Mouse (Mus musculus) gastrocnemius, postnatal 36 days (tissue): ENCODE measurements around the gene Rhbdl1. TPM values are rescaled to one million over a fixed set of nuclear protein-coding genes. Genes with fewer than 3 reads are reported as not detected.
A peak's percentile ranks its signal among the peaks of the same experiment; 100 is the strongest.
"Not testable (repeated sequence)": the region's sequence is repeated elsewhere in the genome, so short reads cannot be mapped to it uniquely, and the experiment has no call there.

Source experiments
- DNase-seq, 2 experiments: peaks; one replicate each; pipeline ENCODE4 v3.0.0; 2022
- intact Hi-C: fragments of 180-260 bp; cut with DNase I; formaldehyde crosslinking; loops from one replicate; pipeline ENCODE4 v1.15.1; 2025
- total RNA-seq, 2 experiments: library from RNA; stranded (reverse); gene quantifications; 2 replicates each; pipeline ENCODE4 v1.2.3; 2021

The Rhbdl1 gene
- total RNA-seq, 2 experiments from 2014 or later = 23.2 to 27.7 TPM

DNA sequence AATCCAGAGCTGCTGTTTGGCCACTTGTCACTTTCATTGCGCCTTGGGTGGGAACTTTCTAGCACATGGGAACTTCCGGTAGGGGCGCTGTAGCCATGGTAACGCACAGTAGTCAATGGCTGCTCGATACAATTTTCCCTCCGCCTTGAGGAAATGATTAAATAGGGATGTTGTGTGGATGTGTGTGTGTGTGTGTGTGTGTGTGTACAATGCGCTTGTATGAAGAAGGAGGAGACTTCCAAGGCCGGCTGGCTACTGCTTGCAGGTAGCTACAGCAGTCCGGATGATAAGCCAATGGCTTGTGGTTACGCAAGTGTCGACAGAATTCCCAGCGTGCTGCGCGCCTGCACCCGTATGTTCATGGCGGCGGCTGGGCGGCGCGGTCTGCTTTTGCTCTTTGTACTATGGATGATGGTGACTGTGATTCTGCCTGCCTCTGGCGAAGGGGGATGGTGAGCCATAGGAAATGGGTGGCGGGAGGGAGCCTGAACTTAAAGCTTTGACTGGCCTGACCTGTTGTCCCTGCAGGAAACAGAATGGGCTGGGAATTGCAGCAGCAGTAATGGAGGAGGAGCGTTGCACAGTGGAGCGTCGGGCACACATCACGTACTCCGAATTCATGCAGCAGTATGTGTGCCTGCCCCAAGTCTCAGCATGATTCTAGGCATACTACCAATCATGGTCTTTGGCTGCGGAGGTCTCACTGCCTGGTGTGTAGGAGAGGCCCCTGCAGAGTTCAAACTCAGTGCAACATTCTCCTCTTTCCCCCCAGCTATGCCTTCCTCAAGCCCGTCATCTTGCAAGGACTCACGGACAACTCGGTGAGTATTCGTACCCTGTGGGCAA, 8.2 kb downstream of the Rhbdl1 start, which contains the start of gene Jmjd8:
Jmjd8 (plus strand) TSS at position 156 of the 846 bp plus-strand sequence.
- intact Hi-C loops = loop anchor here (10.0 kb wide), 1 partner anchor 934 kb away; the partner anchor contains the start of genes Eme2, Mrps34 and Nme3
- peak; percentile 51 to 66 for DNase-seq

DNA sequence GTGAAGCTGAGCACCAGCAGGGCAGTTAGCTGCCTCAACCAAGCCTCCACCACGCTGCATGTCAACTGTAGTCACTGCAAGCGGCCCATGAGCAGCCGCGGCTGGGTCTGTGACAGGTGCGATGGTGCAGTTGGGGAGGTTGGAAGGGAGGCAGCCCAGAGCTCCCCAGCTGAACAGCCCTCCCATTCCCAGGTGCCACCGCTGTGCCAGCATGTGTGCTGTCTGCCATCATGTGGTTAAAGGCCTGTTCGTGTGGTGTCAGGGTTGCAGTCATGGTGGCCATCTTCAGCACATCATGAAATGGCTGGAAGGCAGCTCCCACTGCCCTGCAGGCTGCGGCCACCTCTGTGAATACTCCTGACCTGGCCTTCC, 8.9 kb downstream of the Rhbdl1 start:
- no peak for DNase-seq
- intact Hi-C loops = loop anchor here (10.0 kb wide), 1 partner anchor 933 kb away; the partner anchor contains the start of genes Eme2, Mrps34 and Nme3

DNA sequence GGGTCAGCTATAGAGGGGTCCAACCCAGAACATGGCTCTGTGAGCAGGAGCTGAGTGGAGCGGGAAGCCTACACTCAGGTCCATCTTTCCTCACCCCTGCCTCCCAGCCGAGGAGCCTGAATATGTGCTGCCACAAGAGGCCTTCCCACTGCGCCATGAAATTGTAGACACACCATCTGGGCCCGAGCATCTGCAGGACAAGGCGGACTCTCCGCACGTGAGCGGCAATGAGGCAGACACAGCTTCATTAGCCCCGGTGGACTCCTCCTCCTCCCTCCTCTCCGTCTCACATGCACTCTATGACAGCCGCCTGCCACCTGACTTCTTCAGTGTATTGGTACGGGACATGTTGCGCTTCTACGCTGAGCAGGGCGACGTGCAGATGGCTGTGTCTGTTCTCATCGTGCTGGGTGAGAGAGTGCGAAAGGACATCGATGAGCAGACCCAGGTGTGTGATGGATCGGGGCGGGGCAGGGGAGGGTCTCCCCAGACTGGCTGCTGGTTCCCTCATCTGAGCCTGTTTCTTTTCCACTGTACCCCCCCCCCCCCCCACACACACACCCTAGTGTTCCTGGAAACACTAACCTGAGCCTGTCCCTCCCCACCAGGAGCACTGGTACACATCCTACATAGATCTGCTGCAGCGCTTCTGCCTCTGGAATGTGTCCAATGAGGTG, 9.4 kb downstream of the Rhbdl1 start:
- no peak for DNase-seq
- intact Hi-C loops = loop anchor here (10.0 kb wide), 1 partner anchor 933 kb away; the partner anchor contains the start of genes Eme2, Mrps34 and Nme3

DNA sequence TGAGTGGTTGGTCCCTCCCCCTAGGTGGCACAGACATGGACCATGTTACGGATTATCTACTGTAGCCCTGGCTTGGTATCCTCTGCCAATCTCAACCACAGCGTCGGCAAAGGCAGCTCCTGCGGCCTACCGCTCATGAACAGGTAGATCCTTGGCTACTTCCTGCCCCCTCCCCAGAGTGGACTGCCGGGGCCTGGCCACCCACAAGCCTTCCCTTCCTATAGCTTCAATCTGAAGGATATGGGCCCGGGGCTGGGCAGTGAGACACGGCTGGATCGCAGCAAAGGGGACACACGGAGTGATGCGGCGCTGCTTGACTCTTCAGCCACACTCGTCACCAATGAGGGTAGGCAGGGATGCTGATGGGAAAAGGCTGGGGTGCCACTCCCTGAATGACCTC, 10.1 kb downstream of the Rhbdl1 start:
- intact Hi-C loops = loop anchor here (10.0 kb wide), 1 partner anchor 932 kb away; the partner anchor contains the start of genes Eme2, Mrps34 and Nme3
- no peak for DNase-seq

DNA sequence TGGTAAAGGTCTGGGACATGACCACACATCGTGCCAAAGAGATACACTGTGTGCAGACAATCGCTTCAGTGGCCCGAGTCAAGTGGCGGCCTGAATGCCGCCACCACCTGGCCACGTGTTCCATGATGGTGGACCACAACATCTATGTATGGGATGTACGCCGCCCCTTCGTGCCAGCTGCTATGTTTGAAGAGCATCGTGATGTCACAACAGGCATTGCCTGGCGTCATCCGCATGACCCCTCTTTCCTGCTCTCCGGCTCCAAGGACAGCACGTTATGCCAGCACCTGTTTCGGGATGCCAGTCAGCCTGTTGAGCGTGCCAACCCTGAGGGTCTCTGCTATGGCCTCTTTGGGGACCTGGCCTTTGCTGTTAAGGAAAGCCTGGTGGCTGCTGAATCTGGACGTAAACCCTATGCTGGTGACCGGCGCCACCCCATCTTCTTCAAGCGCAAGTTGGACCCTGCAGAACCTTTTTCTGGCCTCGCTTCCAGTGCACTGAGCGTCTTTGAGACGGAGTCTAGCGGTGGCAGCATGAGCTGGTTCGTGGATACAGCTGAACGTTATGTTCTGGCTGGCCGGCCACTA, 11.0 kb downstream of the Rhbdl1 start:
- no peak for DNase-seq
- intact Hi-C loops = loop anchor here (10.0 kb wide), 1 partner anchor 931 kb away; the partner anchor contains the start of genes Eme2, Mrps34 and Nme3

DNA sequence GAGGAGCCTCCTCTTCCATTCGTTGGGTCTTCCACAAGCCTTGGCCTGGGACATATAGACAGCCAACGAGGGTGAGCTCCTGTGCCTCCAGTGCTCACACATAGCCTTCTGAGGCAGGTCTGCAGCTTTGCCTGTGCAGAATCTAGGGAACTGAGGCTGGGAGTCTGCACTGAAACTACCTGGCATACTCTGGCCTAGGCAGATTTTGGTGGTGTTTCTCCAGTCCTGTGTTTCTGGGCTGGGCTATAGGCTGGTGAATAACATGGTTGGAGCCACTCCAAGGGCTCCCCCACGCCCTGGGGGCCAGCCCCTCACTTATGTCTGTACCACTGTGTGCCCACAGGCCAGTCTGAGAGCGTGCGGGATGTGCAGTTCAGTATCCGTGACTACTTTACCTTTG, 11.8 kb downstream of the Rhbdl1 start:
- no peak for DNase-seq
- intact Hi-C loops = loop anchor here (10.0 kb wide), 1 partner anchor 931 kb away; the partner anchor contains the start of genes Eme2, Mrps34 and Nme3

DNA sequence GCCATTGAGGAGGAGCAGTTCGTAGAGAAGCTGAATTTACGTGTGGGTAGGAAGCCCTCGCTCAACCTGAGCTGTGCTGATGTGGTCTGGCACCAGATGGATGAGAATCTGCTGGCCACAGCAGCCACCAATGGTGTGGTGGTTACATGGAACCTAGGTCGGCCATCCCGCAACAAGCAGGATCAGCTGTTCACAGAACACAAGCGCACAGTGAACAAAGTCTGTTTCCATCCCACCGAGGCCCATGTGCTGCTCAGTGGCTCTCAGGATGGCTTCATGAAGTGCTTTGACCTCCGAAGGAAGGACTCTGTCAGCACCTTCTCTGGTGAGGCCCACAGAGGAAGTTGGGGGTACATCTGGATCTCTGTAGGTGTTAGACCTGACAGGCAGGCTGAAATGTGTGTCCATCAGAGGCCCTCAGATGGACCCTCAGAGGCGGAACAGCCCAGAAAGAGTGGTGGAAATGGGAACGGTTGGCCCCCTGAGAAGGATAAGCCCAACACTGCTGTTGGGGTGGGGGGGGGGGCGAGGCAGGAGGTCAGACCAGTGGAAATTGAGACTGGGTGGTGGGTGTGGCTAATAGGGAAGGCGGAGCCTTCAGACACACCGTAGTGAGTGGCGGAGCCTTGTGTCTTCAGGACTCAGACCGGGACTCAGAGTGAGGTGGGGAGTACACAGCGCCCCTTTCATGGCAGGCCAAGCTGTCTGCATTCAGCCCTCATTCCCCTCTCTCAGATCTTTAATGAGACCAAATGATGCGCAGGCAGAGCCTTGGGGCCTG, 12.5 kb downstream of the Rhbdl1 start:
- no peak for DNase-seq

DNA sequence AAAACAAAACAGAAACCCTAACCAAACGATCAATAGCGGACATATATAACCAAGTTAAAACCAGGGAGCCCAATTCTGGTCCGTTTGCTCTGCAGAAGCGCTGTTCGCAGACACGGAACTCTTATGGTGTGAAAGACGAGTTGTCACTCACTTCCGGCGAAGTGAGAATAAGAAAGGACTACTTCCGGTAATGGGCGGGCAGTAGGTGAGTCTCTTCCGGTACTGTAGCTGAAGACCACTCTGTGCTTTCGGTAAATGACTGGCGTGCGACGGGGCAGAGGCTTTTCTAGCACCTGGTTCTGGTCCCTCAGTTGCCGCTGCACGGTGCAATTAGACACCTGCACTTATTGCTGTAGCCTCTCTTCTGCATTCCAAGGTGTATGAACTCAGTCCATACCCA, 13.6 kb downstream of the Rhbdl1 start, which contains the start of gene Wdr24:
Wdr24 (plus strand) TSS at position 176 of the 400 bp plus-strand sequence.
- peak; percentile 51 to 71 for DNase-seq
- intact Hi-C loops = loop anchor here (10.0 kb wide), 1 partner anchor 929 kb away; the partner anchor contains the start of genes Eme2, Mrps34 and Nme3

More for the DNA sequence above, 12.5 kb downstream of the Rhbdl1 start:
- intact Hi-C loops = loop anchor here (10.0 kb wide), 1 partner anchor 930 kb away; the partner anchor contains the start of genes Eme2, Mrps34 and Nme3

DNA sequence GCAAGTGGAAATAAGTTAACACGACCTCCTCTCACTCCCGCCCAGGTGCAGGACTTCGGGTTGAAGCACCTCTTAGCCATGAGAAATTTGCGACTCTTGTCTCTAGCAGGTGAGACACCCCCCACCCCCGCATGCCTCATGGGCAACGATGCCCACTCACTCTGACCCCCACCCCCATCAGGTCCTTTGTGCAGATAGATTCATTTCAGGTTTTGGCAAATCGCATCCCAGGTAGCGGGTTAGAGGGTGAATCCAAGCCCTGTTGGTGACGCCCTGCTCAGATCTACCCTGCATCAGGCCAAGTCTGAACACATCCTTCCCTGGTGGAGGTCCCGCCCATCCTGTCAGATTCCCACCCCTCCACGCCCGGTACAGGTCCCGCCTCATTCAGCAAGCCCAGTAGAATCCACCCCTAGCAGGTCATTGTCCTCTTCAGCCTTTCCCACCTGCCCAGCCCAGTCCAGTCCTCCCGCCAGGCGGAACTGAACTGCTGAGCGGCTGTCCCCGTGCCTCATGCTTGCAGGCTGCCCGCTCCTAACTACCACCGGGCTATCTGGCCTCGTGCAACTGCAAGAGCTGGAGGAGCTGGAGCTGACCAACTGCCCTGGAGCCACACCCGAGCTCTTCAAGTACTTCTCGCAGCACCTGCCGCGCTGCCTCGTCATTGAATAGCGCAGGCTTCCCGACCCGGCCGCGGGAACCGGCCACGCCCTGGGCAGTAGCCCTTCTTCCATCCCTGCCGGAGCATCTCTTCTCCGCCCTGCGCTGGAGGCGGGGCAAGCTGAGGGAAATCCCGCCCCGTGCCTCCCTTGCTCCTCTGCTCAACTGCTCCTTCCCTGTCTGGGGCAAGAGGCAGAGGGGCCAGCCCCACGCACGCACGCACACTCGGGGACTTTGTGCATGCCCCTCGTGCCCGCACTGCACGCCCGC, 18.0 kb downstream of the Rhbdl1 start:
- intact Hi-C loops = no loop called here
- peak in 1 of 2 experiments; percentile 4 for DNase-seq

DNA sequence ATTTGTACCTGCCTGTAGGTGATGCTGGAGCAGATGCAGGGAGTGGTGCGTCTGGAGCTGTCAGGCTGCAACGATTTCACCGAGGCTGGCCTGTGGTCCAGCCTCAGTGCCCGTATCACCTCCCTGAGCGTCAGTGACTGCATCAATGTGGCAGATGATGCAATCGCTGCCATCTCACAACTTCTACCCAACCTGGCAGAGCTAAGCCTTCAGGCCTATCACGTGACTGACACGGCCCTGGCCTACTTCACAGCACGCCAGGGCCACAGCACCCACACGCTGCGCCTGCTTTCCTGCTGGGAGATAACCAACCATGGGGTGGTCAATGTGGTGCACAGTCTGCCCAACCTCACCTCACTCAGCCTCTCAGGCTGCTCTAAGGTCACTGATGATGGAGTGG, 19.4 kb downstream of the Rhbdl1 start:
- intact Hi-C loops = no loop called here
- no peak for DNase-seq

DNA sequence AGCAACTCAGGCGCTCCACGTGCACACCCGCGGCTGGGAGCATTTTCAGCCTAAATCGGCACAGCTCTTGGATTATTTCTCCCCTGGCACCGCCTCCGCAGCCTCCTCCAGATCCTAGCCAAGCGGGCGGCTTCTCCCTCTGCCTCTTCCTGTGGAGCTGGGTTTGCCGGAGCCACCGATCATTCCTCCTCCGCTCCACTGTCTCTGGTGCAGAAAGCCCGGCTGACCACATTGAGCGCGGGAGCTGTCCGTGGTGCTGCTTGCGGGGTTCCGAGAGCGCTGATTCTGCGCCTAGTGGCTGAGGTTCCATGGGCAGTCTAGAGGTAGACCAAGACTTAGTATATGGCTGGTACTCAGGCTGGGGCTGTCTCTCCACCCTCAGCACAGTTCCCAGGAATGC, 23.6 kb downstream of the Rhbdl1 start:
- intact Hi-C loops = no loop called here
- DNase-seq = peak; percentile 71 to 73

DNA sequence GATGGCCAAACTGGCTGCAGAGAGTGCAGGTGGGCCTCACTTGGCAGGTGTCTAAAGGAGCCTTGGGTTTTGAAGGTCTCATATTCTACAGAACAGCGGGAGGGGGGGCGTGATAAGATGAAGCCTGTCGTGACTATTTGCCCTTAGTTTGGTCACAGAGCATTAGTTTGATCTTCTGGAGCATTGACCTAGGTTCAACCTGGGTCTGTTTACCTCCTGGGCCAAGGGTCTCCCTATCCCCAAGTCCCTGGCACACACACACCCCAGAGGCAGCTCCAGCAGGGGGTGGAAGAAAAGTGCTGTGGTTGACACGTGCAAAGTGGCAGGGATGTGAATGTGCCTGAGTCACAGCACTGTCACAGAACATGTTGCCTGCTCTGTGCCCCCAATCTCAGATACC, 26.2 kb downstream of the Rhbdl1 start:
- DNase-seq = no peak
- intact Hi-C loops = no loop called here

DNA sequence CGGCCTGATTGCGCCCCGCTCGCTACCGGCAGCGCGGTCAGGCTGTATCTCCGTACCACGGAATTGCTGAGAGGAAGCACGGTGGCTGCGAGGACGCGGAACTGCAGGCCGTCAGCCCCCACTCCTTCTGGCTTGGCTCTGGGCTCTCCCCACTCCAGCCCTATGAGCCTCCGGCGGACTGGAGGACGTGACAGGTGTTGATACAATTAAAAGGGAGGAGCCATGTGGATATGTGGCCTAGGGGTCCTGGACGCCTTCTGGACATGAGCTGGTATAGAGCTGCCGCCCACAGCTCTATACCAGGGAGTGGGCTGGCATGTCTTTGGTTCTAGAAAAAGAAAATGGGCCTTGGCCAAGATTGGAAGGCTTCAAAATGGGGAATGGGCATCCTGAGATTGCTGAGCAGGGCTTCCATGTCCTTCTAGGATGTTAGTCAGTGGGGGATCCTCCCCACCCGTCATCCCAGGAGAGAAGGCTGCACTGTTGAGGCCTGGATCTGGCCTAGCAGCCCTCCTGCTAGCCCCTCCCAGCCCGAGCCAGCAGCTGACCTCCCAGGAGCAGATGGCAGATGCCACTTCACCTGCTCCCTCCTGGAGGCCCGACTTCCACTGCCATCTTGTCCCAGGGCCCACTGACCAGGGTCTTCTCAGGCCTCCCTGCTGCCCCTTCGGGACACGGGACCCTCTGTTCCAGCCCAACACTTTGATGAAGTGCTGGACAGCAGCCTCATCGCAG, 27.3 kb downstream of the Rhbdl1 start:
- intact Hi-C loops = no loop called here
- DNase-seq = no peak

DNA sequence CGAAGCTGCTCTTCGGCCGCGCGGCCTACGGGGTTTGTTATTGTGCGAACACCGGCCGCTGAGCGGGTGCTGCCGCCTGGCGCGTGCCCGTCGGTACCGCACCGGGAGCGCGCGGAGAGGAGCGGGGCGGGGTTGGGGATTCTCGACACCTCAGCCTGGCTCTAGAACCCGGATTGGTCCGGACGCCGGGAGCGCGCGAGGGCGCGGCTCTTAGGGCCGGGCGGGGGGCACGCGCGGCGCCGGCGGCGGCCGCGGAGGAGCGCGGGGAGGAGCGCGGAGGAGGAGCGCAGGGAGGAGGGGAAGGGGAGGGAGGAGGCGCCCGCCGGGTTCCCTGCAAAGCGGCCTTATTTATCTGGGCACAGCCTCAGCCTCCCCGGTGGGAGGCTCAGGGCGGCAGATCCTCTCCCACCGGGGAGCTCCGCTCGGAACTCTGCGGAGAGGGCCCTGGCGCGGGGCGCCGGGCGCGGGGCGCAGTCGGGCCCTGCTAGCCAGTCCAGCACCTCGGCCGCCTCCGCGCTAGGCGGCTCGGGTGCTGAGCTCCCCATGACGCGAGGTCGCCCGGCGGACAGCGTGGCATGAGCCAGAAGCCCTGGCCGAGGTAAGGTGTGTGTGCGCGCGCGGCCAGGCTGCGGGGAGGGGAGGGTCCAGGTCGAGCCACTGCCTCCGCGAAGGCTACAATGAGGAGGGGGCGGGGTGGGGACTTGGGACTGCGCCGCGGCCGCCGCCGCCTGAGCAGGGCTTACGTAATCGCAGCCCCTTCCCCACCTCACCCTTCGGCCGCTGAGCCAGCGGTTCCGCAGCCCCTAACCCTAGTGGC, 28.1 kb downstream of the Rhbdl1 start, which contains the start of gene Fbxl16:
Fbxl16 (plus strand) TSS at position 297 of the 817 bp plus-strand sequence.
- intact Hi-C loops = no loop called here
- DNase-seq = peak in 1 of 2 experiments; percentile 42

DNA sequence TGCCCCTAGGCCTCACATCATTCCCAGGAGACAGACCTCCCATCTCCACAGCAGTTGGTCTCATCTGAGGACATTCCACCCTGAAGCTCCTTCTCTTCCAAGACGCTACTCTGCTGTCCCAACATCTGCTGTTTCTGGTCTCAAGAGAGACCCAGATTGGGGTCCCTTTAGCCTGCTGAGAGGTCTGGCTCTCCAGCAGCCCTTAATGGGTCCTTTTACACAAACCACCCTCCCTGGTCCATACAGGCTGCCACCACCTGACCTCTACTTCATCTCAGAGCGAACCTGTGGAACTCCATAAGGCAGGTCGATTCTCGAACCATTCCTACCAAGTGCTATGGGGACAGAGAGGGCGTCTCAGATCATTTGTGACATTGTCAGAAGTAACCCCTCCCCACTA, 29.1 kb downstream of the Rhbdl1 start:
- no peak for DNase-seq
- intact Hi-C loops = no loop called here

DNA sequence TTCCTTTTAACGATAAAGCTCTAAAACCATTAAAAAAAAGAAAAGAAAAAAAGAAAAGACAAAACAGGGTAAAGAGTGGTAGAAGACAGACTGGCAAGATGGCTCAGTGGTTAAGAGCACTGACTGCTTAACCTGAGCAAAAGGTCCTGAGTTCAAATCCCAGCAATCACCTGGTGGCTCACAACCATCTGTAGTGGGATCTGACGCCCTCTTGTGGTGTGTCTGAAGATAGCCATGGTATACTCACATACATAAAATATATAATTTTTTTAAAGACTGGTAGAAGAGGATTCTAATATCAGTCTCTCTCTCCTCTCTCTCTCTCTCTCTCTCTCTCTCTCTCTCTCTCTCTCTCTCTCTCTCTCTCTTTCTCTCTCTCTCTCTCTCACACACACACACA, 29.6 kb downstream of the Rhbdl1 start:
- DNase-seq, intact Hi-C loops: not testable (repeated sequence)

DNA sequence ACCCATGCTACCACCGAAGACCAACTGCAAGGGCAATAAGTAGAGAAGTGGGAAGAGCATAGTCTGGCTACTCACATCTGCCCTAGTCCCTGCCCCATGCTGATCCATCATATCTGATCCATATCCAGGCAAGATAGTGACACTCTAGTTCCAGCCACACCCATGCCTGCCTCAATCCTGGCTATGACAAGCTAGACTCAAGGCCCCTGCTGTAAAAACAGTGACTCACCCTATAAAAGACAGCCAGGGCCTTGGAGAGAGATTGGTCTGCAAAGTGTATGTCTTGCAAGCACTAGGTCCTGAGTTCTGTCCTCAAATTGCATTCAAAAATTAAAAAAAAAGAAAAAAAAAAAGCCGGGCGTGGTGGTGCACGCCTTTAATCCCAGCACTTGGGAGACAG, 30.6 kb downstream of the Rhbdl1 start:
- DNase-seq = no peak
- intact Hi-C loops = no loop called here
